Mouse (Mus musculus) testis, adult 2 months (tissue): ENCODE measurements around the gene Fam213b.

Experiments used
- CTCF ChIP-seq: fragments of 200-500 bp; IDR thresholded peaks from 2 replicates; pipeline ENCODE4 v1.5.1; 2012; ENCODE audit warnings: low read depth, mild to moderate bottlenecking, inconsistent platforms, low read length, moderate library complexity; ENCODE audit not compliant: control insufficient read depth, insufficient read depth, insufficient replicate concordance
- POLR2A ChIP-seq: fragments of 200-500 bp; IDR thresholded peaks from 2 replicates; pipeline ENCODE4 v1.6.1; 2012; ENCODE audit warnings: low read depth, mild to moderate bottlenecking, inconsistent platforms, low read length, moderate library complexity; ENCODE audit not compliant: control insufficient read depth

DNA sequence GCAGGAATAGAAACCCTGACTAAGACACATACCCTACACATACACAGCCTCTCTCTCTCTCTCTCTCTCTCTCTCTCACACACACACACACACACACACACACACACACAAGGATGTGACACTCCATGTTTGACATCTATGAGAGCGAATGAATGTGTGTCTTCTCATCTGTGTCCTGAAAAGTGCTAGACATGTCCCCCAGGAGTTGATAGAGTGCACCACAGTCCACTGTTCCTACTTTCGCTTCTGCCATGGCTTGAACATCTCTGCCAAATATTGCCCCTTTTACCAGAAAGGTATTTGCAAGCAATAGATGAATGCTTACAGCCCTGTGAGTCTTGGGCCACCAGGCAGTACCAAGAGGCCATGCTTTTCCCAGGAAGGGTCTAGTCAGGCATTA lies 41.2 kb upstream of the Fam213b start:
- TF ChIP-seq POLR2A (no peak), CTCF (no peak)
